Mouse (Mus musculus) ovary, postnatal 36 days (tissue): Measurements from ENCODE around the gene Cacybp.

Experiments
- DNase-seq: peaks from one replicate; pipeline ENCODE4 v3.0.0; 2022; ENCODE audit warnings: low spot score, mixed read lengths

Gene Cacybp

DNA sequence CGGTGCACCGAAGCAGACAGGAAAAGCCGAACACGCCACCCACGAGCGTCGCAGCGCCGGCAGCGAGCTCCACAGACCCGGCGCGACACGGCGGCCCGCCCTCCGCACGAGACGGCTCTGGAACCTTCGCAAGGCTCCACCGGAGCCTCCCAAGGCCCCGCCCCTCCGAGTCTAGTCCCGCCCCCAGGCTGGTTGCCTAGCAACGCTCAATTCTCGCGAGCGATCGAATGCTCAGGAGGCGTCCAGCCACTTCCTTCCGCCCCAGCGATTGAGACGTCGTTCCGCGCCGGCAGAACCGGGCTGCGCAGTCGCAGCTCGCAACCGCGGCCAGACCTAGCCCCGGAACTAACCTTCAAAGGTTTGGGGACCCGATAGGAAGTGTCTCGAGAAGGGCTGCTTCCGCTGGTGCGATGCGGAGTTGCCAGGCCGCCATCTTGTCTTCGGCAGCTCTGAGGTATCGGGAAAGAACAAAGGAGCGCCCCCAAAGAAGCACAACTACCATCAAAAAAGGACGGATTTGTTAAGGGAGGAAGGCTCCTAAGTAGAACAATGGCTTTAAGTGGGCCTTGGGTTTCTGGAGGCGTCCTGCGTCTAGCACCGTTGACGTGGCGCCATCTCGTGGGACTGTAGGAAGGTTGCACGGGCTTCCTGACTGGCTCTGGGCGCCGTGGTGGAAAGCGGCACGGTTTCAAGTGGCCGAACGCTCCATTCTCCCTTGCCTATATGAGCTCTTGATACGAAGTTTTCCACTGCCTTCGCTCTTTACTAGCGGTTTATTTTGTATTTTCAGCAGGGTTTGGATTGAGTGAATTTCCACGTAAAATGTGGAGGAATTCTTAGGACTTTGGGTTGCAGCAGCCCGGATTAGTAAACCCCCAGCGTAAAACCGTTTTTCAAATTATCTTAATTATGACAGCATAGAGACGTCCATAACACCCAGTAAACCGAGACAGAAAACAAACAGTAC, at the start of gene Cacybp:
Cacybp (minus strand) TSS at position 173 of the 967 bp plus-strand sequence.
- peak; percentile 100 for DNase-seq

- no peak for DNase-seq
Measured at GRCm38 (mm10) chr1:160262415-160262814, 49.7 kb upstream of the Cacybp start.

DNA sequence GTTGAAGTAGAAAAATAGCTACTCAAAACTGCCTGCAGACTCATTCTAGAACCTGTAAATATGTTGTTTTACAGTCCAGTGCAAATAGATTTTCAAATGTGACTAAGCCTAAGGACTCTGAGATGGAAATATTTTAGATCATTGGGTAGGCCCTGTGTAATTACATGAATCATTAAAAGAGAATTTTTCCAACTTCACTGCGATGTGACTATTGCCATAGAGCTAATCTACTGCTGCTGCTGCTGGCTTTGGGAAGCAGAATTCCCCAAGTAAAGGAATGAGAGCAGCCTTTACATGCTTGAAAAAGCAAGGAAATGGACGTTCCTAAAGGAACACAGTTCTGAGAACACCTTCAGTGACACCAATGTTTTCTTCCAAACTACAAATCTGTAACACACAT, 49.2 kb upstream of the Cacybp start:
- DNase-seq = no peak

DNA sequence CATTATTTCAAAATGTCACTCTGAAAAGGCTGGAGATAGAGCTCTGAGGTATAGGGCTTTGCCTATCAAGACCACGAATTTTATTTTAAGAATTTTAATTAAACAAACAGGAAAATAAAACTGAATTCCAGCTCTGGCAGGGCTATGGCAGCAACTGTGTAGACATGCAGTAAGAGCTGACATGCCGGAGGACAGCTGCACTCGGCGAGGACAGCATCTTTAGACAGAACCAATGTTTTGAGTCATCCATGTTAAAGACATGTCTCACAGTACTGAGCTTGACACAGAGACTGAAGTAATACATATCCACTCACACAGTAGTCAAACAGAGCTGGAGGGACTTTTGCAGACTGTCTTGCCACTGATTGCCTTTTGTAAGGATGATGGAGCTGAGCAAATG, 47.9 kb upstream of the Cacybp start:
- no peak for DNase-seq

DNA sequence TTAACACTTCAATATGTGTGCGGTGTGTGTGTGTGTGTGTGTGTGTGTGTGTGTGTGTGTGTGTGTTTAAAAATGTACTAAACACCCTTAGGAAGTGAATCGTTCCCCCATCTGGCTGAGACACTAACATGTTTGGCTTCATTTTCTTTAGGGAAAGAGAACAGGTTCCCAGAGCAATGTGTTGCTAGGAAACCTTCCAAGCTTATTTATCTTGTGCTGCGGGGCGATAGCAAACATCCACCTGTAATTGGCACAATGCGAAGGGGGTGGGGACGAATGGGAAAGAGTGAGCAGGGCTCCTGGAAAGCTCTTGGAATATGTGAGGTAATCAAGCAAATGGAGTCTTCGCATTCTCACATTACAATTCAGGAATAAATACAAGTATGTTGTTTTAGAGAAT, 47.2 kb upstream of the Cacybp start:
- no peak for DNase-seq

DNA sequence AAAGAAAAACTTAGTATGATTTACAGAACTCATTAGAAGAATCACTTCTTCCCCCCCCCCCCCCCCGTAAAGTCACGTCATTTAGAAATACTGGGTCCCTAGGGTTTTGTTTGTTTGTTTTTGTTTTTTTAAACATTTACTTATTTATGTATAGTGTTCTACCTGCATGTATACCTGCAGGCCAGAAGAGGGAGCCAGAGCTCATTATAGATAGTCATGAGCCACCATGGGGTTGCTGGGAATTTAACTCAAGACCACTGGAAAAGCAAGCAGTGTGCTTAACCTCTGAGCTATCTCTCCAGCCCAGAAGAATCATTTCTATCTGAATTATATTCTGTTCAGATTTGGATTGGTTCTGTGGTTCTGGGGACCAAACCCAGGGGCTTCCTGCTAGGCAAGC, 40.4 kb upstream of the Cacybp start:
- DNase-seq = no peak

GRCm38 (mm10) chr1:160251388-160252007, 38.8 kb upstream of the Cacybp start:
- no peak for DNase-seq

- no peak for DNase-seq
Measured at GRCm38 (mm10) chr1:160250782-160251181, 38.1 kb upstream of the Cacybp start.

DNA sequence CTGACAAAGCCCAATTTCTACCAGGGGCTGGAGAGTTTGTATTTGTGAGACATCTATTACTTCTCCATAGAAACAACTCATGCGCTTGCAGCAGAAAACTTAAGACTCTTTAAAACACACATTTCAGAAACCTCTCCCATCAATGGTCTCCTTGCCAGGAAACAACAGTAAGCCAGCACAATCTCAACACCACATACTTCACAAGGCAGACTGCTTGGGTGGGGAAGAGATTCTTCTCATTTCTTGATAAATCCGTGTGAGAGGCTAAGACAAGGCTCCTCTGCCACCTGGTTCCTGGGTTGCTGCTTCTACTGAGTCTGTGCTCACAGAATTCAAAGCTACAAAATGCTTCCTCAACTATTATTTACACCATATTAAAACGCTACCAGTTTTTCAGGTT, 37.1 kb upstream of the Cacybp start:
- DNase-seq = no peak

DNA sequence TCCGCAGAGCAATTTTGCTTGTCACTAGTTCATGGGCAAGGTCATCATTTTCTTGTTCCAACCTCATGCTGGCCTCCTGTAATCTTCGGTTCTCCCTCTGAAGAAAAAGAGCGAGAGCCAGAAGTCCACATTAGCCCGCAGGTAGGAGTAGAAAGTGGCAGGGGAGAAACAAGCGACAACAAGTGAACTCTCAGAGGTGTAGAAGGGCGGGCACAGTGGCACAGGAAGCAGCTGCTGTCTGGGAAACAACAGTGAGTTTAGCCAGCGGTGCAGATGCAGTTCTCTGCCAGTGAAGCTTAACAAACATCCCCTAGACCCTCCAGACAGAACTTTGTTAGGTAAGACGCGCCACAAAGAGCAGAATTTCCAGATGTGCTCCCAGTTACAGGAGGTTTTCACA, 34.8 kb upstream of the Cacybp start:
- no peak for DNase-seq

GRCm38 (mm10) chr1:160246844-160247243, 34.2 kb upstream of the Cacybp start:
- DNase-seq = no peak

DNA sequence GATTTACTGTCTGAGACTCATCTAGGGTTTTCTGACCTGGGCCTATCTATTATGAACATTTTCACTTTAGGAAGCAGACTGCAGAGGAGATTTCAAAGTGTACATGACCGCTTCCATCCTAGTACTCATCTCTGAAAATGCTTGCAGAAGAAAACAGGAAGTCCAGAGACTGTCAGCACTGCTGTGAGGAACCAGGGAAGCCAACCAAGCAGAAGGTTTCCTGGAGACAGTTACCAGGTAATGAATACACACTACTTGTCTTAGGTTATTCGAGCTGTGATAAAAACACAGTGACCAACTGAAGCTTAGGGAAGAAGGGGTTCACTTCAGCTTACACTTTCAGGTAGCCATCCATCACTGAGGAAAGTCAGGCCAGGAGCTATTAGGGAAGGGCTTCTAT, 33.3 kb upstream of the Cacybp start:
- DNase-seq = no peak

DNA sequence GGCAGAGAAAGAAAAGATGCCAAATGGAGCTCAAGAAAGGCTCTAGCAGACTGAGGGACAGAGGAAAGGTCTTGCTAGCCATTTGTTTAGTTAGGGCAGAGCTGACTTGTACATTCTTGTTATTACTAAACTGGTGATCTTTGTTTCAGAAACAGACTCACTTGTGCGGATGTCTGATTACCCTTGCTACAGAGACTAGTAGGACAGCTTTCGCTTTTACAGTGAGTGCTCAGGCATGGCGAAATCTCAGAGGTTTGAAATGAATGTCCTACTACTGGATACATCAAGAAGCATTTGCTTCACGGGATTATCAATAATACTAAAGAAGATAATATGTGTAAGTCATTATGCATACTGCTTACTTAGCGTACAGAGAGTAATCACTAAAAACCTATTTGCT, 32.0 kb upstream of the Cacybp start:
- no peak for DNase-seq

- DNase-seq = no peak
Measured at GRCm38 (mm10) chr1:160240091-160240490, 27.4 kb upstream of the Cacybp start.

DNA sequence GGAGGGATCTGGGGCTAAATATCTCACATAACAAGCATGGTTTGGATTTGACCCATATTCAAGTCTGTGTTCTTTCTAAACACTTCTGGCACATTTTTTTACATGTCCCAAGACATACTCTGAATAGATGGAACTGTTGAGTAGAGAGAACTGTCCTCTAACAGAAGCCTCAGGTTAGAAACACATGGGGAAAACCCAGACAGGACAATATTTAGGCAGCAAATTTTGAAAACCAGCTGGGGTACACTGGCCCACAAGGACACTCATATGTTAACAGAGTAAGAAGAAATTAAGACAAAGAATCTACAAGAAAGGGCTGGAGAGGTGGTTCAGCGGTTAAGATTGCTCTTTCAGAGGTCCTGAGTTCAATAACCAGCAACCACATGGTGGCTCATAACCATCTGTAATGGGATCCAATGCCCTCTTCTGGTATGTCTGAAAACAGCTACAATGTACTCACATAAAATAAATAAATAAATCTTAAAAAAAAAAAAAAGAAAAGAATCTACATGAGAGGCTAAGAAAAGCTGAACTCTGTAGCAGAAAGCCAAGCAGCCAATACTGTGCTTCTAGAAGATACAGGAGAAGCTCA, 26.3 kb upstream of the Cacybp start:
- DNase-seq = no peak

- DNase-seq = no peak
Measured at GRCm38 (mm10) chr1:160237981-160238380, 25.3 kb upstream of the Cacybp start.

DNA sequence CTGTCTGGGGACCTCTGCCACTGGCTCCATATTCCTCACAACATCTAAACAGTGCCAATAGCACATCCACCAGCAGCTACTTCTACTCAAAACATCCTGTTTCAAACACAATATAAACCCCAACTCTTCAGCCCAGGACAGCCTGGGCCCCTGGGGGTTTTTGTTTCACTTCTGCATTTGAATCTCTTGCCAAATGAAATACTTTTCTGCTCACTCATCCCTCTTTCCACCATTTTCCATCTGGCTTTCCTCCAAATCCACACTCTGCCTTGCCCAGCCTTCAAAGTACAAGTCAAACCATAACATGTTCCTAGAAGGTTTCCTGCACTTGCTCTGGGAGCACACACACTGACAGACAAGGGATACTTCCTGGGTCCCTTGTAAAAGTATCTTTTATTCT, 21.2 kb upstream of the Cacybp start:
- DNase-seq = no peak

DNA sequence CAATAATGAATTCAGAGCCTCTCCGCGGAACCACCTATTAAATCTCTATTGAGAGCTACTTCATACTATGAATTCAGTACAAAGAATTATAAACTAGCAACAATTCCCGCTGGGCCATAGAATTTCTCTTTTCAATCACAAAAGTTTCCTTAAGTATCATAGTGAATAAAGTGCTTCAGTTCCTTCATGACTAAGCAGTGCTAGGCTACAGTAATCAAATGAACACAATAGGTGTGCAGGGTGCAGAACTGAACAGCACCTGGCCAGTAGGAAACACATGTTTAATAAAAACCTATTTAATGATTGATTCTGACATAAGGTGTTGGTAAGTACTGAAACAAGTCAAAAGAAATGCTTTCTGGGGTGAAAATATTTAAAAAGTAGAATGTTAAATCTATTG, 19.4 kb upstream of the Cacybp start:
- no peak for DNase-seq

GRCm38 (mm10) chr1:160231013-160231412, 18.3 kb upstream of the Cacybp start:
- no peak for DNase-seq

DNA sequence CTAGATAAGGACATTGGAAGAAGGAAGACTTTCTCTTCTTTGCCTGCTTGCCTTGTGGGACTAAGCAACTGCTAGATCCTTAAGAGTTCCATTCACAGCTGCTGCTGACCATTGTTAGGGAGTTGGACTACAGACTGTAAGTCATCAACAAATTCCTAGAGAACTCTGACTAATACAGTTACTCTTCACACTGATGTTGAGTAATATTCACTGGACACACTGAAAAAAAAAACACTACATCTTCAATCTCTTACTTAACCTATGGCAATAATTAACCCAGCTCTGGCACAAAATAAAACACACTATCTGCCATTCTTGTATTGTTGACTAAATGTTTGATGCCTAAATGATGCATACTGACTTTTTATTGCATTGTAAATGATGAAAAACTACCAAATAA, 15.2 kb upstream of the Cacybp start:
- no peak for DNase-seq

DNA sequence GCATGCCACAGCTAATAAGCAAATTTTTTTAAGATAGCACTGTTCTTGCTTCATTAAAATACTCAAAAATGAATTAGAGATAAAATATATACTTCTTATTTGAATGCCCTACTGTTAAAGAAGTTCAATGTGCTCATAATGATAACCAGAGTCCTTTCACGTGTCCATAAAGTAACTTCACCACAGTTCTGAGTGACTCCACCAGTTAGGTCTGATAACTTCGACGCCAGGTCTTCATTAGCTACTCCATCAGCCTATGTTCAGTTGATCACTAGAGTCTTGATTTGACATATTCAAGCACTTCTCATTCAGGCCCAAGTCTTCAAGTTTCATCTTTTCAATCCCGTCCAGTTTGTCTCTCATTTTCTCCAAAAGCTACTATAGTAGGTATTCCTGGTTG, 14.5 kb upstream of the Cacybp start:
- DNase-seq = no peak

- DNase-seq = no peak
Measured at GRCm38 (mm10) chr1:160224093-160224492, 11.4 kb upstream of the Cacybp start.

GRCm38 (mm10) chr1:160217898-160218297, 5.2 kb upstream of the Cacybp start:
- DNase-seq = no peak
